Mouse (Mus musculus) midbrain, embryonic 16.5 days (tissue): ENCODE measurements at regions not wholly inside any gene's neighbourhood (a gene's known extent, or its start where the extent isn't known, plus 50 kb on each side); places are given as distances from the start of the nearest gene placed in this dataset.

ENCODE experiments used
- ATAC-seq: fragments of 200-750 bp; cut with Nextera tagmentation; 2 replicates; pipeline ENCODE4 v1.8.0; 2017; ENCODE audit warnings: moderate TSS enrichment
- H3K27ac ChIP-seq: fragments of 300-500 bp; sonication (generic); 2 replicates; pipeline ENCODE4 v1.5.1; 2014; ENCODE audit warnings: mild to moderate bottlenecking, low read length, mixed read lengths
- H3K27me3 ChIP-seq: fragments of 300-500 bp; sonication (generic); 2 replicates; pipeline ENCODE4 v1.6.1; 2014; ENCODE audit warnings: low read depth, low read length, mixed read lengths; ENCODE audit not compliant: control insufficient read depth, insufficient read depth
- H3K36me3 ChIP-seq: fragments of 300-500 bp; sonication (generic); 2 replicates; pipeline ENCODE4 v1.6.1; 2014; ENCODE audit warnings: mild to moderate bottlenecking, low read length, moderate library complexity, mixed read lengths; ENCODE audit not compliant: control insufficient read depth, insufficient read depth
- H3K4me1 ChIP-seq: fragments of 300-500 bp; sonication (generic); 2 replicates; pipeline ENCODE4 v1.6.1; 2014; ENCODE audit warnings: mild to moderate bottlenecking, low read length, mixed read lengths; ENCODE audit not compliant: control insufficient read depth, insufficient read depth
- H3K4me2 ChIP-seq: fragments of 300-500 bp; sonication (generic); 2 replicates; pipeline ENCODE4 v1.6.1; 2014; ENCODE audit warnings: mild to moderate bottlenecking, low read length, mixed read lengths
- H3K4me3 ChIP-seq: fragments of 300-500 bp; sonication (generic); 2 replicates; pipeline ENCODE4 v1.5.1; 2014; ENCODE audit warnings: low read depth, mild to moderate bottlenecking, low read length, moderate library complexity, mixed read lengths
- H3K9ac ChIP-seq: fragments of 300-500 bp; sonication (generic); 2 replicates; pipeline ENCODE4 v1.6.1; 2014; ENCODE audit warnings: low read depth, low read length, mixed read lengths
- H3K9me3 ChIP-seq: fragments of 300-500 bp; sonication (generic); replicated peaks from 2 replicates; pipeline ENCODE4 v1.6.1; 2014; ENCODE audit warnings: mild to moderate bottlenecking, low read length, mixed read lengths; ENCODE audit not compliant: control insufficient read depth, poor library complexity, severe bottlenecking
- WGBS: fragments of 180-500 bp; shearing (Covaris S2); extraction: QIAGEN DNeasy Blood & Tissue Kit; methylation state at CpG from one replicate; pipeline ENCODE4 v1.1.7; 2014; 5-methylcytosine and 5-hydroxymethylcytosine counted together

- peak overlapping the region; percentile 28; the same call in 1 of the 2 replicates for H3K4me2 ChIP-seq
- no peaks in the 10 kb centered on the region for H3K9me3 ChIP-seq
- 26% methylated on average over 11 of the region's 11 CpGs for WGBS
- H3K27ac ChIP-seq = no peak overlapping the region
- H3K9ac ChIP-seq = no peak overlapping the region
- H3K4me3 ChIP-seq = no peak overlapping the region
- H3K4me1 ChIP-seq = peaks cover 7% of the 10 kb centered on the region
- H3K27me3 ChIP-seq = no peaks in the 10 kb centered on the region
- no peaks in the 10 kb centered on the region for H3K36me3 ChIP-seq
- ATAC-seq = peak; percentile 50; the same call in 1 of the 2 replicates
Measured at GRCm38 (mm10) chr6:140894467-140894866, 165.4 kb downstream of the Gm11077 start.

DNA sequence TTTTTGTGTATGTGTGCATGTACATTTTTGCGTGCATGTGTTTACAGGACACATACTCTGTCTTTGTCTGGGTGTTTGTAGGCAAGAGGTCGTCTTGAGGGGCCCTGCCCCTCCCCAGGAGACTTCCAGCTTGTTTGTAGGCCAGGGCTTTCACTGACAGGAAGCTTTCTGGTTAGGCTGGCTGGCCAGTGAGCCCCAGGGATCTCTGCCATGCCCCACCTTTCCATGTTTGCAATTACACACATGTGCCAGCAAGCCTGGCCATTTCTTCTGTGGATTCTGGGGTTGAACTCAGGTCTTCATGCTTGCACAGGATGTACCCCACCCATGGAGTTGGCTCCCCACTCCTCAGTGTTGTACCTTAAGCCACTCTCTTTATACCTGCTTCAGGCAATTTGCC is 166.4 kb downstream of the Gm11077 start:
- peaks cover 7% of the 10 kb centered on the region for H3K4me1 ChIP-seq
- H3K4me3 ChIP-seq = no peak overlapping the region
- no peaks in the 10 kb centered on the region for H3K36me3 ChIP-seq
- H3K9ac ChIP-seq = no peak overlapping the region
- no peaks in the 10 kb centered on the region for H3K9me3 ChIP-seq
- H3K27me3 ChIP-seq = no peaks in the 10 kb centered on the region
- H3K27ac ChIP-seq = no peak overlapping the region
- no peak for ATAC-seq
- WGBS = 53% methylated on average over 2 of the region's 2 CpGs
- H3K4me2 ChIP-seq = no peak overlapping the region

DNA sequence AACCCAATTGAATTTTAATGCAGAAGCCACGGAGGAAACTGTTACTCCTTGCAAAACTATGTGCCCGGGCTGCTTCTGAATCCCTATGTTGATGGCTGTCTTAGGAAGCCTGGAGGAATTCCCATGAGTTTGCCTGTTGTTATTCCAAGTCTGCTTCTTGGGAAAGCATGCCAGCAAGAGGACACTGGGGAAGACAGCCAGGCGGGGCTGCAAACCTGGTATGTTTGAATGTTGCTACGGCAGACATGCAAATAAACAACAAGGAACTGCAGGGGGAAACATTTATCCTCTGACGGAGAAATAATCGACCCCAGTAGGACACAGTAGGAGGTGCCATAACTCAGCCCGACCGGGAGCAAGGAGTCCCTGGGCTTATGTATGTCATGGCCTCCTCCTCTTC is 168.0 kb downstream of the Gm11077 start:
- H3K9me3 ChIP-seq = no peaks in the 10 kb centered on the region
- 48% methylated on average over 8 of the region's 8 CpGs for WGBS
- no peak for ATAC-seq
- no peak overlapping the region for H3K4me2 ChIP-seq
- no peak overlapping the region for H3K4me3 ChIP-seq
- no peak overlapping the region for H3K9ac ChIP-seq
- H3K4me1 ChIP-seq = peaks cover 7% of the 10 kb centered on the region
- no peaks in the 10 kb centered on the region for H3K36me3 ChIP-seq
- no peak overlapping the region for H3K27ac ChIP-seq
- no peaks in the 10 kb centered on the region for H3K27me3 ChIP-seq

- no peak overlapping the region for H3K4me3 ChIP-seq
- ATAC-seq = peak; percentile 60; the same call in 1 of the 2 replicates
- H3K27ac ChIP-seq = no peak overlapping the region
- no peak overlapping the region for H3K9ac ChIP-seq
- H3K36me3 ChIP-seq = no peaks in the 10 kb centered on the region
- no peak overlapping the region for H3K4me2 ChIP-seq
- 45% methylated on average over 12 of the region's 12 CpGs for WGBS
- no peaks in the 10 kb centered on the region for H3K4me1 ChIP-seq
- H3K27me3 ChIP-seq = no peaks in the 10 kb centered on the region
- no peaks in the 10 kb centered on the region for H3K9me3 ChIP-seq
Measured at GRCm38 (mm10) chr6:140924319-140924981, 195.4 kb downstream of the Gm11077 start.

DNA sequence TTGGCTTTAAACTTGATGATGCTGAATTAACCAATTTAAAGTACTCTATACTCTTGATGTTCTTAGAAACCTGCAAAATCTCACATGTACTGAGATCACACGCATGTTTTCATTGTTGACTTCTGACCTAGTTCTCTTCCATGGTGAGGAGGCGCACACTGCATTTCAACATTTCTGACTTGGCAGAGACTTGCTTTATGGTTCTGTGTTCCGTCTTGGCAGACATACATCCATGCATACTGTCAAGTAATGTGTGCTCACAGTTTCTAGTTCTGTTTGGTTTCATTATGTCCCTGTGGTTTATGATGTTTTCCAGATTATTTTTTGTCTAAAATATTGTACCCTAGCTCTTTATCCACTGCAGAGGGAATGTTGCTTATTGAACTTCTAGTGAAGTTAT is 198.5 kb downstream of the Gm11077 start:
- no peaks in the 10 kb centered on the region for H3K9me3 ChIP-seq
- no peak overlapping the region for H3K27ac ChIP-seq
- H3K4me2 ChIP-seq = no peak overlapping the region
- 96% methylated on average over 3 of the region's 3 CpGs for WGBS
- H3K4me3 ChIP-seq = no peak overlapping the region
- H3K27me3 ChIP-seq = no peaks in the 10 kb centered on the region
- no peaks in the 10 kb centered on the region for H3K36me3 ChIP-seq
- no peak for ATAC-seq
- no peak overlapping the region for H3K9ac ChIP-seq
- H3K4me1 ChIP-seq = no peaks in the 10 kb centered on the region

DNA sequence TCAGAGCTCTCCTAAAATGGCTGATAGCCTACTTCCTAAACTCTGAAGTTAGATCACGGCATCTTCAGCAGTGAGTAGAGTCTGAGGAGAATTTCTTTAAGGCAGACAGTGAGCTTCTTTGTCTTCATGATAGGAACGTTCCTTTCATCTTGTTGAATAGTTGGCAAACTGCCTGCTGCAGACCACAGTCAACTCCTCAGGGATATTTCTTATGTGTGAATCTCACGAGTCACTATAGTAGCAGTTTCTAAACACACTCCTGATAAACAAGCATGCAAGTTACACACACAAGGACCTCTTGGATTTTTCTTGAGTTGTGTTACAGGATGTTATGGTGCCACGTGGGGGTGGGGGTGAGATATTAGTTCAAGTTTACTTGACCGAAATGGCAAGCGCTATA is 205.2 kb downstream of the Gm11077 start:
- H3K9me3 ChIP-seq = no peaks in the 10 kb centered on the region
- WGBS = 68% methylated on average over 6 of the region's 6 CpGs
- no peak overlapping the region for H3K9ac ChIP-seq
- no peak overlapping the region for H3K4me3 ChIP-seq
- no peaks in the 10 kb centered on the region for H3K27me3 ChIP-seq
- H3K4me1 ChIP-seq = no peaks in the 10 kb centered on the region
- no peaks in the 10 kb centered on the region for H3K36me3 ChIP-seq
- no peak overlapping the region for H3K4me2 ChIP-seq
- H3K27ac ChIP-seq = no peak overlapping the region
- no peak for ATAC-seq

DNA sequence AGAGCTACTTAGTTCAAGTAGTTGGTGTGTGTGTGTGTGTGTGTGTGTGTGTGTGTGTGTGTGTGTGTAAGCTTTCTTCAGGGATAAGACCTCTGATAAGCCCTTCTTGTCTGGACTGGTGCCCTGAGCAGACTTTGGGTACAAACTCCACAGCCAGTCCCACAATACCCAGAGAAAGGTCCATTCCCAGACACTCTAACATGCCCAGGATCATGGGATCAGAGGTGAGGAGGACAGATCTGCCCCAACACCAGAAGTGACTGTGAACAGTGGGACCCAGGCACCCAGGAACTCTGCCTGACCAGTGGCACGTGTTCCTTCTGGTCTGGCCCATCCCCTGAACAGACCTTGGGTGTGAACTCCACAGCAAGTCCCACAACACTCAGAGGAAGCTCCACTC is 208.9 kb downstream of the Gm11077 start:
- H3K9me3 ChIP-seq = no peaks in the 10 kb centered on the region
- ATAC-seq = no peak
- no peaks in the 10 kb centered on the region for H3K4me1 ChIP-seq
- no peak overlapping the region for H3K4me2 ChIP-seq
- WGBS = 88% methylated on average over 1 of the region's 1 CpGs
- no peak overlapping the region for H3K27ac ChIP-seq
- H3K36me3 ChIP-seq = no peaks in the 10 kb centered on the region
- H3K27me3 ChIP-seq = no peaks in the 10 kb centered on the region
- H3K9ac ChIP-seq = no peak overlapping the region
- H3K4me3 ChIP-seq = no peak overlapping the region

GRCm38 (mm10) chr6:140946720-140947119 is 217.6 kb downstream of the Gm11077 start:
- WGBS = 17% methylated on average over 2 of the region's 2 CpGs
- H3K27ac ChIP-seq = no peak overlapping the region
- H3K4me3 ChIP-seq = no peak overlapping the region

GRCm38 (mm10) chr6:140950483-140950882 is 221.4 kb downstream of the Gm11077 start:
- Histone ChIP-seq H3K36me3 (no peaks in the 10 kb centered on the region), H3K4me2 (no peak overlapping the region), H3K4me1 (no peaks in the 10 kb centered on the region), H3K9ac (no peak overlapping the region), H3K27ac (no peak overlapping the region), H3K4me3 (no peak overlapping the region), H3K27me3 (no peaks in the 10 kb centered on the region), H3K9me3 (no peaks in the 10 kb centered on the region)
- peak; percentile 43; the same call in 1 of the 2 replicates for ATAC-seq
- WGBS = 42% methylated on average over 6 of the region's 6 CpGs

More at GRCm38 (mm10) chr6:140946720-140947119, 217.6 kb downstream of the Gm11077 start:
- H3K9me3 ChIP-seq = no peaks in the 10 kb centered on the region
- no peak overlapping the region for H3K9ac ChIP-seq
- no peaks in the 10 kb centered on the region for H3K27me3 ChIP-seq
- ATAC-seq = peak; percentile 87
- H3K4me2 ChIP-seq = no peak overlapping the region
- no peaks in the 10 kb centered on the region for H3K36me3 ChIP-seq
- no peaks in the 10 kb centered on the region for H3K4me1 ChIP-seq
